Mouse (Mus musculus): ENCODE data around the gene Rbms3. TPM values are rescaled to one million over a fixed set of nuclear protein-coding genes. Genes with fewer than 3 reads are reported as not detected.

Rbms3 gene
- total and polyA plus RNA-seq, 3 experiments: not detected

- no peaks in the 10 kb centered on the region for H3K27me3 ChIP-seq (replicated peaks)
- no peak overlapping the region for H3K4me3 ChIP-seq (replicated peaks in 1 of 3; ENCODE audit: low read depth in 2 of 3, low read length in 2 of 3, poor library complexity in 1 of 3)
- no peak for DNase-seq (ENCODE audit: extremely low read depth)
- no peaks in the 10 kb centered on the region for H3K4me1 ChIP-seq (ENCODE audit: control insufficient read depth in 1 of 2, insufficient read depth in 2 of 2)
- dilution Hi-C loops (cut with MboI; ENCODE audit: extremely low pct_ligation_motif_present, extremely low pct_unique_long_range_greater_than_20kb, low sequenced_read_pairs): no loop called here
- H3K4me2 ChIP-seq (ENCODE audit: insufficient read depth, low read depth, poor library complexity, severe bottlenecking): no peak overlapping the region
- in situ Hi-C loops (cut with MboI; ENCODE audit: low pct_ligation_motif_present, low pct_unique_long_range_greater_than_20kb, low sequenced_read_pairs): no loop called here
- H3K9me3 ChIP-seq (replicated peaks; ENCODE audit: low read length): peaks cover 78% of the 10 kb centered on the region
- TF ChIP-seq ELF1 (IDR thresholded peaks at IDR 0.05; ENCODE audit: low read depth, low read length): no peak
- no peak for TF ChIP-seq ZC3H11A (IDR thresholded peaks at IDR 0.05; ENCODE audit: low read depth, low read length)
- TF ChIP-seq RCOR1 (conservative IDR thresholded peaks at IDR 0.05; ENCODE audit: low read depth, low read length): no peak
- TF ChIP-seq E2F4 (IDR thresholded peaks at IDR 0.05; ENCODE audit: insufficient replicate concordance, low read depth, low read length): no peak
- TF ChIP-seq NRF1 (IDR thresholded peaks at IDR 0.05; ENCODE audit: low read depth, low read length): no peak
- no peak for TF ChIP-seq USF1 (IDR thresholded peaks at IDR 0.05; ENCODE audit: low read depth, low read length)
- no peak for TF ChIP-seq JUND (conservative IDR thresholded peaks at IDR 0.05; ENCODE audit: low read depth, low read length)
- no peak for TF ChIP-seq MAX (IDR thresholded peaks at IDR 0.05; ENCODE audit: low read length)
- no peak for TF ChIP-seq POLR2AphosphoS2 (IDR thresholded peaks at IDR 0.05; ENCODE audit: low read depth, low read length)
- no peak for TF ChIP-seq GABPA (IDR thresholded peaks at IDR 0.05; ENCODE audit: insufficient replicate concordance, low read depth, low read length)
- no peak for TF ChIP-seq CTCF (conservative IDR thresholded peaks at IDR 0.05 in 1 of 2, IDR thresholded peaks at IDR 0.05 in 1 of 2; ENCODE audit: low read depth in 2 of 2, low read length in 2 of 2)
- no peak for TF ChIP-seq IRF4 (IDR thresholded peaks at IDR 0.05; ENCODE audit: low read depth, low read length)
- TF ChIP-seq MYC (IDR thresholded peaks at IDR 0.05; ENCODE audit: low read depth, low read length): no peak
- no peak for TF ChIP-seq UBTF (IDR thresholded peaks at IDR 0.05; ENCODE audit: low read depth, low read length)
- TF ChIP-seq RAD21 (IDR thresholded peaks at IDR 0.05; ENCODE audit: low read depth, low read length): no peak
- TF ChIP-seq PAX5 (IDR thresholded peaks at IDR 0.05; ENCODE audit: low read length): no peak
- TF ChIP-seq TBP (conservative IDR thresholded peaks at IDR 0.05; ENCODE audit: low read depth, low read length): no peak
- TF ChIP-seq KAT2A (IDR thresholded peaks at IDR 0.05; ENCODE audit: insufficient replicate concordance, low read length): no peak
- H3K27ac ChIP-seq (ENCODE audit: insufficient read depth, low read depth): no peak overlapping the region
- H3K36me3 ChIP-seq (replicated peaks in 1 of 2; ENCODE audit: control insufficient read depth in 1 of 2, insufficient read depth in 1 of 2, low read length in 1 of 2): no peaks in the 10 kb centered on the region
- H3K9ac ChIP-seq (ENCODE audit: insufficient read depth, low read depth): no peak overlapping the region
- no peaks in the 10 kb centered on the region for H3K79me2 ChIP-seq (replicated peaks; ENCODE audit: control insufficient read depth, extremely low read depth, insufficient read depth, poor library complexity, severe bottlenecking)
These were observed 378.0 kb downstream of the Rbms3 start for GRCm38 (mm10) chr9:117251521-117252368.

- dilution Hi-C loops (cut with MboI; ENCODE audit: extremely low pct_ligation_motif_present, extremely low pct_unique_long_range_greater_than_20kb, low sequenced_read_pairs): no loop called here
- no peak overlapping the region for H3K9ac ChIP-seq (ENCODE audit: insufficient read depth, low read depth)
These were observed 378.9 kb downstream of the Rbms3 start for GRCm38 (mm10) chr9:117250831-117251165.

More at GRCm38 (mm10) chr9:117250831-117251165, 378.9 kb downstream of the Rbms3 start:
- no peak overlapping the region for H3K4me3 ChIP-seq (replicated peaks in 1 of 3; ENCODE audit: low read depth in 2 of 3, low read length in 2 of 3, poor library complexity in 1 of 3)
- no peaks in the 10 kb centered on the region for H3K27me3 ChIP-seq (replicated peaks)
- no peak for DNase-seq (ENCODE audit: extremely low read depth)
- peaks cover 76% of the 10 kb centered on the region for H3K9me3 ChIP-seq (replicated peaks; ENCODE audit: low read length)
- H3K79me2 ChIP-seq (replicated peaks; ENCODE audit: control insufficient read depth, extremely low read depth, insufficient read depth, poor library complexity, severe bottlenecking): no peaks in the 10 kb centered on the region
- in situ Hi-C loops (cut with MboI; ENCODE audit: low pct_ligation_motif_present, low pct_unique_long_range_greater_than_20kb, low sequenced_read_pairs): no loop called here
- H3K27ac ChIP-seq (ENCODE audit: insufficient read depth, low read depth): no peak overlapping the region
- no peak overlapping the region for H3K4me2 ChIP-seq (ENCODE audit: insufficient read depth, low read depth, poor library complexity, severe bottlenecking)
- no peaks in the 10 kb centered on the region for H3K4me1 ChIP-seq (ENCODE audit: control insufficient read depth in 1 of 2, insufficient read depth in 2 of 2)
- no peaks in the 10 kb centered on the region for H3K36me3 ChIP-seq (replicated peaks in 1 of 2; ENCODE audit: control insufficient read depth in 1 of 2, insufficient read depth in 1 of 2, low read length in 1 of 2)
- TF ChIP-seq MEF2A (IDR thresholded peaks at IDR 0.05; ENCODE audit: borderline replicate concordance, low read depth, low read length) (no peak), EP300 (IDR thresholded peaks at IDR 0.05; ENCODE audit: low read length) (no peak), IRF4 (IDR thresholded peaks at IDR 0.05; ENCODE audit: low read depth, low read length) (no peak)
